Mouse (Mus musculus) kidney, adult 2 months (tissue): ENCODE data around the gene 2410131K14Rik.

Source experiments
- CTCF ChIP-seq: fragments of 200-500 bp; conservative IDR thresholded peaks from 2 replicates; pipeline ENCODE4 v1.5.1; 2011; ENCODE audit warnings: low read depth, mild to moderate bottlenecking, control low read depth, low read length, moderate library complexity, mixed read lengths; ENCODE audit not compliant: insufficient read depth, insufficient read length
- POLR2A ChIP-seq: fragments of 200-500 bp; IDR thresholded peaks from one replicate; pipeline ENCODE4 v1.6.1; 2011; ENCODE audit warnings: low read depth, low read length, control low read depth

DNA sequence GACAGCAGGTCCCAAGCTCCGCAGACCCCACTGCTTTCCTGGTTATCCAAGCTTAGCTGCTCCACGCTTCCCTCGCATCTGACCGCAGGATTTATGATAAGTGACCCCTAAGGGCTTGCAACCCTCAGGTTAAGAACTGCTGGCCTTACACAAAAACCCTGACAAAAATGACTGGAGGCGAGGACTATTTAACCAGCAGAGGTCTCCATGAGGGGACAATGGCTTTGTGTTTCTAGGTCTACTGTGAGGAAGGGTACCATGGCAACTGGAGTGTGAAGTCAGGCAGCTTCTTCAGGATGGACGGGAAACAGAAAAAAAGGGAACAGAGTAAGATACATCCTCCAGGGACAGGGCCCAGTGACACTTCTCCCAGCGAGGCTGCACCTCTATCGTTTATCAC, 39.2 kb upstream of the 2410131K14Rik start:
- TF ChIP-seq POLR2A: no peak
- TF ChIP-seq CTCF: no peak
